Mouse (Mus musculus): ENCODE data around the gene Snx21. TPM values are rescaled to one million over a fixed set of nuclear protein-coding genes. Genes with fewer than 3 reads are reported as not detected.

The Snx21 gene
- polyA plus RNA-seq (2017; shearing (Covaris generic)), result 7.6 TPM

DNA sequence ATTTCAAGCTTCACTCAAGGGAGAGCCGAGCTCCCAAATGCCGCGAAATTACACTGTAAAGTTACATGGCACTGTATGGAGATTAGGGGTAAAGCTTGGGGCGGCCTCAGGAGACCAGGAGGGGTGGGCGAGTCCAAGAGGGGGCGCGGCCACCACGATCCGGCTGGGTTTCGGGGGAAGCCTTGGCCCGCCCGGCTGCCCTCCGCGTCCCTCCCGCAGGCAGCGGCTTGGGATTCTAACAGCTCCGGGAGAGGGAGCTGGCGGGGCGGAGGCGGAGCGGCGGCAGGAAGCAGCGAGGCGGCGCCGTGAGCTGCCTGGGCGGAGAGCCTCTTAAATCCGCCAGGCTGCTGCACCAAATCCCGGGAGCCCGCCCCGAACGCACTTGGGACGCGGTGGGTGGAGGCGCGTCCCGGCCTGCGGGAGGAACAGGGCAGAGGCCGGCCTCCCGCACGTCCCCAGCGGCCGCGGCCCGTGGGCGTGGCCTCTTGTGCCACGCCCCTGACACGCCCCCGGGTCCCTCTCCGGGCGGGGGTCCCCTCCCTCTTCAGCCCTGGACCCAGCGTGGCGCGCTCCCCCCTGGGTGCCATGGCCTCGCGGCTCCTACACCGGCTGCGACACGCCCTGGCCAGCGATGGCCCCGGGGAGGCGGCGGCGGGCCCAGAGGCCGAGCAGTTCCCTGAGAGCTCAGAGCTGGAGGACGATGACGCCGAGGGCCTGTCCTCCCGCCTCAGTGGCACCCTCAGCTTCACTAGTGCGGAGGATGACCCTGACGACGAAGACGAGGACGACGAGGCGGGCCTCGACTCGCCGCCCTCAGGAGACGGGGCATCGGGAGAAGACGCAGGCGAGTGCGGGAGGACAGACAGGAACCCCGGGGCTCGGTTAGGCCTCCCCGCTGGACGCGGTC, at the start of gene Snx21:
Snx21 (plus strand) TSS at position 343 of the 907 bp plus-strand sequence.

DNA sequence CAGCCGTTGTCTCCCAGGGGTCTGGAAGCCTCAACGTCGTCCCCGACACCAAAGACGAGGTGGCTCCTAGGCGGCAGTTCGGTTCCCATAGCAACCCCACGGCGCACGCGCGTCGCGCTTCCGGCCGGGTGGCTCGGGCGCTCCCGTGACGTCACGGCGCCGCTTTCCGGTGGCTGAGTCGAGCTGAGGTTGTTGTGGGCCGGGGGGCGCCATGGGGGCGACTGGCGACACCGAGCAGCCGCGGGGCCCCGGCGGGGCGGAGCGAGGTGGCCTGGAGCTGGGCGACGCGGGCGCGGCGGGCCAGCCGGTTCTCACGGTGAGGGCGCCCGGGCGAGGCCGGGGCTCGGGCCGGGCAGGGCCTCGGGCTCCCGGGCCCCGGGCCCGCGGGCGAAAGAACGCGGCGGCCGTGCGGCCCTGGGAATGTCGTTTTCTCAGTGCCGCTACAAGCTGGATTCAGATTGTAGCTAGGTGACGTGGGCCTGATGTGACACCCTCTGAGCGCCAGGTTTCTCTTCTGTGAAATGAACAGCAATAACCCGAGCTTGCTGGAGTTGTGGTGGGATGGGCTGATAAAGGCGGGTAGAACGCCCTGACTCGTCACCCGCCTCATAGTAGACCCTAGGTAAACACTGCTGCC, 39.7 kb upstream of the Snx21 start, which contains the start of the genes Wfdc3 and Dnttip1:
Wfdc3 (minus strand) TSS at position 89 of the 637 bp plus-strand sequence.
Dnttip1 (plus strand) TSS at position 141 of the 637 bp plus-strand sequence.

DNA sequence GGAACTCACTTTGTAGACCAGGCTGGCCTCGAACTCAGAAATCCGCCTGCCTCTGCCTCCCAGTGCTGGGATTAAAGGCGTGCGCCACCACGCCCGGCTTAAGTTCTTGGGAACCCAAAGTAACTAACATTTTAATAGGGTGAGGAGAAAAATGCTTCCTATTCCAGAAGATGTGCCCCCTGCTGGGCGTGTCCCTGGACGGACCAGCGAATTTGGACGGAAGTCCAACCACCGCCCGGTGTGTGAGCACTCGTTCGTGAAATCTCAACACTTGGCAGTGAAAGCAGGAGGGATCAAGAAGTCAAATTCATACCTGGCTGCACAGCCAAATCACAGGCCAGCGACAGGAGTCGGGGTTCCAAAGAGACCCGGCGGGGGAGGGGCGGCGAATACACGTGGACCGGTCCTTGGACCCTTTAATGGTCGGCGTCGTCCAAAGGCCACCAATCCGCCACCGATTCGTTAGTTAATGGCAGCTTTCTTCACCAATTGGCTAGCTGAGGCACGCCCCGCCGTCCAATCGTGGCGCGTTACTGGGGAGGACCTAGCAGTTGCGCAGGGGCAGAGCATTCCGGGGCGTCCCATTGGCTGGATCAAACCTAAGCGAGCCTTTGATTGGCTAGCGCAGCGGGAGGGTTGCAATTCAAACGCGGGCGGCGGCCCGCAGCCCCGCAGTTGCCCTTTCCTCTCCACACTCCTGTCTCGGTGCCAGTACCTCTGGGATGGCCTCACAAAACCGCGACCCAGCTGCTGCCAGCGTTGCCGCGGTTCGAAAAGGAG, 16.2 kb upstream of the Snx21 start, which contains the start of gene Ube2c:
Ube2c (plus strand) TSS at position 641 of the 780 bp plus-strand sequence.

DNA sequence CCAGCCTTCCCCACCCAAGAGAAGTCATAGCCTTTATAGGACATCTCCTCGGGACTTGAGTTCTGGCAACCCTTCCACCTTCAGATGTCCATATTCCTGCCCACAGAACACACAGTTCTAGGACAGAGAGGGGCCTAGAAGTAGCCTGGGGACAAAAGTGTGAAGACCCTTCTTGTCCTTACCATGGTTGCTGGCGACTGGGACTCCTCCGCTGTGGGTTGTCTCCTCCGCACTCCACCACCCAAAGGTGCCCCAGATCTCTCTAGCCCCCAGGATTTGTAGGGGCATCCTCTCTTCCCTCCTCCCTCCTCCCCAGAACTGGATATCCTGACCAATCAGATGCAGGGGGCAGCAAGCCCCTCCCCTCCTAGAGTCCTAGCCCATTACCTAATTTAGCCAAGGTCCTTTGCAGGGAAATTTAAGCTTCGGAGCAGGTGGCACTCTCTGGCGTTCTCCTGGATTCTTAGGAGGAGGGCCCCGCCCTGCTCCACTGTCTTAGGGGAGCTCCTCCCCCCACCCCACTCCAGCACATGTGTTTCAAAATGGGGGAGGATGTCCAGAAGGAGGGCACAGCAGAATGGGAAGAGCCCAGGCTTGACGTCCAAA, 6.0 kb upstream of the Snx21 start, which contains the start of gene Tnnc2:
Tnnc2 (minus strand) TSS at position 487 of the 606 bp plus-strand sequence.

DNA sequence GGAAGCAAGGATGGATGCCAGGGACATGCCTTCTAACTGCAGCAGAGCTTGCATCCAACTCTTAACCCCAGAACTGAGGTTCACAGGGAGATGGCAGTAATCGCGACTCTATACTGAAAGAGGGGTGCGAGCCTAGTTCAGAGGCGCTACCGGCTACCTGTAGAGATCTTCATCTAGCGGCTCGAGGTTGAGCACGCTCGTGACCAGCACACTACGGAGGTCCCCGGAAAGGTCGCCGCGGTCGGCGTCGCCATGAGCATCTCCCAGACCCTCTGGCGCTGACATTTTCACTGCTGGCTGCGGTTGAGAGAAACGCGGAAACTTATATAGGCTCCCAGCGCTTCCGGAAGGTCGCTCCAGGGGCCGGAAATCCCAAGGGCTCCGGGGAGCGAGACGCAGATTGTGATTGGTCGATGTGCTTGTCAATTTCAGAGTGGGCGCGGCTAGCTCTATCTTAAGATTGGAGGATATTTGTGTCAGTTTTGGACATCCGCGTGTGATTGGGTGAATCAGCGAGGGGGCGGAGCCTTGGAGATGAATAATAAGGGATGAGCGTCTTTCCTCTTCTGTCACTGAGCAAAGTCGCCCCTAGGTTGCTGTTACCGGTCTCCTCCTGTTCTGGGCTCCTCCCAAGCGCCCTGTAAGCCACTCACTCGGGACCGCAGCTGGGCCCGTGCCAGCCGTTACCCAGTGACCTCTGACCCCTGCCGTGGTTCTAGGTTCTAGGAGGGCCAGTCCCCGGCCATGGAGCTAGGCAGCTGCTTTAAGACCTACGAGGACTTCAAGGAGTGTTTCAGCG, 19.1 kb downstream of the Snx21 start, which contains the start of the genes Acot8 and Zswim3:
Acot8 (minus strand) TSS at position 350 of the 799 bp plus-strand sequence.
Zswim3 (plus strand) TSS at position 566 of the 799 bp plus-strand sequence.

DNA sequence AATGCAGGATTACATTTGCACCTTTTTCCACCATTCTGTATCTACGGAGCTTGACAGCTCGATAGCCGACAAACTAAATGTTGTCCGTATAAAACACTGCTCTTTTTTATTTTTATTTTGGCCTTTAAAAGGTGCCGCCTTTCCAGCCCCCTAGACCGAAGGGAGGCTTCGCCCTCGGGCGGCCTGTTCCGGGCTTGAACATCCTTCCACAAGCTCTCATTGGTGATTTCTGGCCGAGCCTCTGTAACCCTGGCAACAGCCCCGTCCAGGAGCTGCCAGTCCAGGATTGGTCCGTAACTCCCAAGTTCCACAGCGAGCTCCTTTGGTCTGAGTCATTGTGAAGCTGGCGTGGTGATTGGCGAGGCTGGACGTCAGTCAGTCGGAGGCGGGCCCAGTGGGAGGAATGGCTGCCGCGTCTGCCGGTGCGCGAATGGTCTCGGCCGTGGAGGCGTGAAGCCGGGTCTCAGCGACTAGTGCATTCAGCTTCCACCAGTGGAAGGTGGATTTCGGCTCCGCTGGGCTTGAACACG, 37.1 kb downstream of the Snx21 start, which contains the start of gene Zswim1:
Zswim1 (plus strand) TSS at position 51 of the 530 bp plus-strand sequence.

DNA sequence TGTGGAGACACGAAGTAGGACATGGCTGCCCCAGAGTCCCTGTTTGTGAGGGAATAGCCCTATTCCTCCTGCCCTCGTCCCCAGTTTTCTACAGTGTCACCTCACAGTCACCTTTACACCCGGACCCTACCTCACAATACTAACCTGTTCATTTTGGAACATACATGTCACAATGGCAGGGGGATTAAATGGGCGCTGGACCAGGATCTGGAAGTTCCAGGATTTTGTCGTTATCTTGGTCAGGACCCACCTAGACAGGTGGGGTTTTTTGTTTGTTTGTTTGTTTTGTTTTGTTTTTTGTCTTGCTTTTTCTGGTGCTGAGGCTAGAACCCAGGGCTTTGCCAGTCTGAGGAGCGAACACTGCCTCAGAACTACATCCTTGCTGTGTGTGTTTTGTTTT, 42.8 kb downstream of the Snx21 start, which contains the start of gene Spata25:
Spata25 (minus strand) TSS at position 101 of the 400 bp plus-strand sequence.

DNA sequence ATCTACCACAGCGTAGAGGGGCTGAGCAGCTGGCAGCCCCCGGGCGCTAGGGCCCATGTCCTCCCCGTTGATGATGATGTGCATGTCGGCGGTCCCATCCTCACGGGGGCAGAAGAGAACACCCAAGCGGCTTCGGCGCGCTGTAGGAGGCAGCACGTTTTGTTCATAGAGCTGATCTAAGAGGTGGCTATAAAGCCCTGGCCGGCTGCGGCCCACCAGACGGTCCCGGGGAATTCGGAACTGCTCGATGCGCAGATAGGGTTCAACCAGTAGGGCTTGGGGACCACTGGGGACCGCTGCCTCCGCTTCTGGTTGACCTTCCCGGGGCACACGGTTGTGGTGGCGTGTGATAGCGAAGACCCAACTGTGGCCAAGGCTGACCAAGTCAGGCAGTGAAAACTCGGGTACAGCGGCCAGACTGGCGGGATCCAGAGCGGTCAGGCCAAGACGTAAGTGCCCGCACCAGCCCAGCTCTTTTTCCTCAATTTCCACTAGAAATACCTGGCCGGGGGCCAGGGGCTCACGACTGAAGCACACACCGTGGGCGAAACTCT, 47.2 kb downstream of the Snx21 start, which contains the start of gene Ctsa:
Ctsa (plus strand) TSS at position 126 of the 554 bp plus-strand sequence.

DNA sequence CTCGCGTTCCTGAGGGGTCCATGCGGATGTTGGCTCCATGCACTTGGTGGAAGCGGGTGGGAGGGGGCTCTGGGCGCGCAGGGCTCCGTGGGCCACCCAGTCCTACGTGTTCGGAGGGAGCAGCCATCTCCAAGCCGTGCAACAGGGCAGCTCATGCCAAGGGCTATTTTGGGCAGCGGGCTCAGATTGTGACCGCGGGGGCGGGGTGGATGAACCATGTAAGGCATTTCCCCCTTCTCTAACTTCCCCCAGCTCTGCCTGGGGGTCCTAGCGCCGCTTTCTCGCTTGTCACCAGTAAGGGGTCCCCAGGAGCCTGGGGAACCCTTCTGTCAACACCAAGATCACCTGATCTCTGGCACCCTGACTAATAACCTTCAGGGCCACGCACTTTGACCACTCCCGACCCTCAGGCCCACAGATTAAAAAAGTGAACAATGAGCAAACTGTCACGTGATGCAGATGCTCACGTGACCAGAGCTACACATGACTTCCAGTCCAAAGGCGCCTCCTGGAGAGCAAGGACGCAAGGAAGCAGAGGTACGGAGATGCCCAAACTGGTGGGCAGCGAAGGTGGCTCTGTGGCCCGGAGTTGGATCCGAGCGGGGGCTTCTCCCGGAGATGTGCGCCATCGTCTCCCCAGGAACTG, 47.8 kb downstream of the Snx21 start, which contains the start of gene Neurl2:
Neurl2 (minus strand) TSS at position 143 of the 646 bp plus-strand sequence.

Other genes with a start within 250 kb of the Snx21 start
- gene Wfdc2, start 223.4 kb upstream of the Snx21 start, polyA plus RNA-seq (2017; shearing (Covaris generic)), result 3.1 TPM
- gene Spint3, start 212.4 kb upstream of the Snx21 start, polyA plus RNA-seq (2017; shearing (Covaris generic)), result not detected
- gene Wfdc6a, start 200.4 kb upstream of the Snx21 start, polyA plus RNA-seq (2017; shearing (Covaris generic)), result not detected
- gene Eppin, start 192.2 kb upstream of the Snx21 start, polyA plus RNA-seq (2017; shearing (Covaris generic)), result not detected
- gene Wfdc6b, start 172.3 kb upstream of the Snx21 start, polyA plus RNA-seq (2017; shearing (Covaris generic)), result not detected
- gene Wfdc8, start 172.2 kb upstream of the Snx21 start, polyA plus RNA-seq (2017; shearing (Covaris generic)), result not detected
- gene Wfdc16, start 147.0 kb upstream of the Snx21 start, polyA plus RNA-seq (2017; shearing (Covaris generic)), result not detected
- gene Wfdc10, start 129.8 kb upstream of the Snx21 start, polyA plus RNA-seq (2017; shearing (Covaris generic)), result not detected
- gene Wfdc9, start 129.2 kb upstream of the Snx21 start, polyA plus RNA-seq (2017; shearing (Covaris generic)), result not detected
- not detected for gene Wfdc11, start 111.7 kb upstream of the Snx21 start, polyA plus RNA-seq (2017; shearing (Covaris generic))
- not detected for gene Wfdc13, start 100.7 kb upstream of the Snx21 start, polyA plus RNA-seq (2017; shearing (Covaris generic))
- not detected for gene Spint4, start 87.3 kb upstream of the Snx21 start, polyA plus RNA-seq (2017; shearing (Covaris generic))
- gene Spint5, start 70.5 kb upstream of the Snx21 start, polyA plus RNA-seq (2017; shearing (Covaris generic)), result not detected
- not detected for gene Wfdc3, start 39.9 kb upstream of the Snx21 start, polyA plus RNA-seq (2017; shearing (Covaris generic))
- 18.1 TPM for gene Dnttip1, start 39.8 kb upstream of the Snx21 start, polyA plus RNA-seq (2017; shearing (Covaris generic))
- 11.8 TPM for gene Ube2c, start 15.9 kb upstream of the Snx21 start, polyA plus RNA-seq (2017; shearing (Covaris generic))
- gene Tnnc2, start 5.9 kb upstream of the Snx21 start, polyA plus RNA-seq (2017; shearing (Covaris generic)), result not detected
- 39.6 TPM for gene Acot8, start 19.1 kb downstream of the Snx21 start, polyA plus RNA-seq (2017; shearing (Covaris generic))
- 10.0 TPM for gene Zswim3, start 19.3 kb downstream of the Snx21 start, polyA plus RNA-seq (2017; shearing (Covaris generic))
- gene Zswim1, start 36.9 kb downstream of the Snx21 start, polyA plus RNA-seq (2017; shearing (Covaris generic)), result 32.2 TPM
- not detected for gene Spata25, start 42.7 kb downstream of the Snx21 start, polyA plus RNA-seq (2017; shearing (Covaris generic))
- gene Ctsa, start 47.0 kb downstream of the Snx21 start, polyA plus RNA-seq (2017; shearing (Covaris generic)), result 241 TPM
- gene Neurl2, start 47.6 kb downstream of the Snx21 start, polyA plus RNA-seq (2017; shearing (Covaris generic)), result 2.6 TPM
- gene Pltp, start 71.9 kb downstream of the Snx21 start, polyA plus RNA-seq (2017; shearing (Covaris generic)), result 1.0 TPM
- 142 TPM for gene Pcif1, start 93.5 kb downstream of the Snx21 start, polyA plus RNA-seq (2017; shearing (Covaris generic))
- gene Zfp335, start 125.9 kb downstream of the Snx21 start, polyA plus RNA-seq (2017; shearing (Covaris generic)), result 53.5 TPM
- gene Mmp9, start 155.0 kb downstream of the Snx21 start, polyA plus RNA-seq (2017; shearing (Covaris generic)), result 11.9 TPM
- gene Slc12a5, start 175.0 kb downstream of the Snx21 start, polyA plus RNA-seq (2017; shearing (Covaris generic)), result 0.10 TPM
- 62.9 TPM for gene Ncoa5, start 249.0 kb downstream of the Snx21 start, polyA plus RNA-seq (2017; shearing (Covaris generic))

Data from inflammation-experienced regulatory T-cells, adult 16 weeks (primary cell).